Comparison of ENCODE assay signal across 9 mouse cellular contexts in genomic region chr2:172042125-172042524, GRCm38 (mm10). TPM values are rescaled to one million over a fixed set of nuclear protein-coding genes. Genes with fewer than 3 reads are reported as not detected.
DNase-seq lines count a peak whose midpoint lies in the region; ATAC-seq lines count a peak whose summit lies in the region.
"Had no signal": no experiment of that assay in that cellular context is flagged by ENCODE, and none has a peak within 500 bp of the region (broad histone marks: within the 10 kb centered on the region; RNA-seq: fewer than 3 reads in every experiment).

No protein-coding gene starts in this region.

- H3K27me3 ChIP-seq in intestine, embryonic 14.5 days (replicated peaks; ENCODE audit: control insufficient read depth, insufficient read depth, low read length): peaks cover 42% of the 10 kb centered on the region

- 0% methylated on average over 34 of the region's 34 CpGs for WGBS in intestine, embryonic 14.5 days

- H3K27ac ChIP-seq in intestine, embryonic 14.5 days (ENCODE audit: low read depth): no peak overlapping the region

- ATAC-seq in intestine, embryonic 14.5 days (replicated peaks; ENCODE audit: low FRiP score, low TSS enrichment, low read depth): peak; percentile 85
- ATAC-seq in megakaryocyte progenitor cell, adult 5-6 weeks (replicated peaks; ENCODE audit: poor library complexity): peak; percentile 65
- no peak for ATAC-seq in monocyte, adult 5-6 weeks (replicated peaks; ENCODE audit: insufficient number of reproducible peaks, low FRiP score, low TSS enrichment, poor library complexity, severe bottlenecking)

- H3K4me1 ChIP-seq in intestine, embryonic 14.5 days (replicated peaks; ENCODE audit: control insufficient read depth, insufficient read depth, low read length): peaks cover 10% of the 10 kb centered on the region

- no peak overlapping the region for H3K9ac ChIP-seq in intestine, embryonic 14.5 days (ENCODE audit: low read length)

- no peaks in the 10 kb centered on the region for H3K9me3 ChIP-seq in intestine, embryonic 14.5 days (ENCODE audit: control insufficient read depth, low read length)

- peak overlapping the region; percentile 18 for H3K4me3 ChIP-seq in intestine, embryonic 14.5 days (ENCODE audit: low read depth, low read length)

- no peaks in the 10 kb centered on the region for H3K36me3 ChIP-seq in intestine, embryonic 14.5 days (ENCODE audit: control insufficient read depth, insufficient read depth, low read length)

- peak; percentile 61 for DNase-seq in WW6 (ENCODE audit: low read depth, low spot score)
- peak; percentile 15 to 45 for DNase-seq in cerebellum, postnatal 25 days
- peak; percentile 66 to 75 for DNase-seq in frontal cortex, postnatal 36 days (ENCODE audit: low spot score in 2 of 2)
- DNase-seq in intestine, embryonic 14.5 days (ENCODE audit: low spot score): peak; percentile 97
- DNase-seq in left cerebral cortex, adult 8-10 months (ENCODE audit: low spot score in 2 of 2): peak; percentile 28 to 48
- peak; percentile 54 to 57 for DNase-seq in right cerebral cortex, postnatal 36 days (ENCODE audit: low spot score in 2 of 2)

- H3K4me2 ChIP-seq in intestine, embryonic 14.5 days (ENCODE audit: low read length): peak overlapping the region; percentile 49

RNA-seq across cellular contexts. Expression of gene Cbln4, which starts 1.1 kb away (rescaled TPM):
- polyA plus RNA-seq in intestine, embryonic 14.5 days (2014; fragmentation: Nextera tagmentation; extraction: Ambion mirVana): 0.05 TPM in 1 of 2 replicates, not detected in the other
- total RNA-seq in left cerebral cortex, adult 8-10 months (2022): 10 to 100 TPM; 10.4 to 15.7 (median 14.0) TPM
- total RNA-seq in megakaryocyte progenitor cell, adult 5-6 weeks (2015): not detected in 2 replicates
- total RNA-seq in megakaryocyte progenitor cell, adult 5-6 weeks (2017): not detected in 2 replicates
- not detected in 3 replicates for total RNA-seq in monocyte, adult 5-6 weeks (2017)
- polyA plus RNA-seq: spleen, adult 2 months had no signal

Comparison
In these comparisons a context has a peak if more than half of its experiments do, and no peak if none do; other contexts are left out.
1. DNase-seq: peak in every context shown above with its lines; median percentile 97 in intestine, embryonic 14.5 days; 70 in frontal cortex, postnatal 36 days; 61 in WW6; 56 in right cerebral cortex, postnatal 36 days; 38 in left cerebral cortex, adult 8-10 months; 30 in cerebellum, postnatal 25 days.
2. RNA of gene Cbln4, which starts 1.1 kb away (total RNA-seq): 10.4 to 15.7 TPM in left cerebral cortex, adult 8-10 months; not detected in megakaryocyte progenitor cell, adult 5-6 weeks and not detected in monocyte, adult 5-6 weeks; every median in the first group is over 10 times any median in the second.